In genomic region chr8:85027516-85027855, GRCm38 (mm10) we compare ENCODE assay signal across 8 mouse cellular contexts. TPM values are rescaled to one million over a fixed set of nuclear protein-coding genes. Genes with fewer than 3 reads are reported as not detected.
DNase-seq lines count a peak whose midpoint lies in the region; ATAC-seq lines count a peak whose summit lies in the region.

No protein-coding gene starts in this region.

- no peaks in the 10 kb centered on the region for H3K27me3 ChIP-seq in embryonic facial prominence, embryonic 10.5 days (replicated peaks; ENCODE audit: low read depth, poor library complexity, severe bottlenecking)
- H3K27me3 ChIP-seq in intestine, embryonic 15.5 days (replicated peaks): no peaks in the 10 kb centered on the region
- H3K27me3 ChIP-seq in midbrain, embryonic 14.5 days (ENCODE audit: control insufficient read depth, insufficient read depth, low read length): no peaks in the 10 kb centered on the region

- peak overlapping the region; percentile 82 for H3K4me2 ChIP-seq in intestine, embryonic 15.5 days (replicated peaks)
- peak overlapping the region; percentile 90 for H3K4me2 ChIP-seq in midbrain, embryonic 14.5 days (ENCODE audit: low read length)

- H3K36me3 ChIP-seq in embryonic facial prominence, embryonic 10.5 days (replicated peaks): peaks cover 56% of the 10 kb centered on the region
- H3K36me3 ChIP-seq in intestine, embryonic 15.5 days: peaks cover 20% of the 10 kb centered on the region; the same call in 1 of the 2 replicates
- peaks cover 44% of the 10 kb centered on the region for H3K36me3 ChIP-seq in midbrain, embryonic 14.5 days (ENCODE audit: control insufficient read depth, insufficient read depth, low read length)

- WGBS in embryonic facial prominence, embryonic 10.5 days: 1% methylated on average over 13 of the region's 13 CpGs
- under 1% methylated on average over 13 of the region's 13 CpGs for WGBS in intestine, embryonic 15.5 days
- 1% methylated on average over 13 of the region's 13 CpGs for WGBS in midbrain, embryonic 14.5 days

- peak; percentile 14 for DNase-seq in spleen, adult 12 weeks (ENCODE audit: low spot score)
- no peak for DNase-seq in spleen, postnatal 14 days (ENCODE audit: low spot score in 2 of 2)
- DNase-seq in embryonic facial prominence, embryonic 10.5 days (ENCODE audit: low spot score): no peak
- peak; percentile 32 for DNase-seq in midbrain, embryonic 14.5 days
- no peak for DNase-seq in layer of hippocampus, adult 8-10 months (ENCODE audit: low spot score in 2 of 2)
- no peak for DNase-seq in thymus, postnatal 0 days (ENCODE audit: low spot score)

- peak overlapping the region; percentile 98 for H3K27ac ChIP-seq in embryonic facial prominence, embryonic 10.5 days (replicated peaks)
- H3K27ac ChIP-seq in intestine, embryonic 15.5 days: peak overlapping the region; percentile 92
- peak overlapping the region; percentile 85 for H3K27ac ChIP-seq in midbrain, embryonic 14.5 days (replicated peaks; ENCODE audit: low read depth, low read length)

- H3K4me3 ChIP-seq in embryonic facial prominence, embryonic 10.5 days: peak overlapping the region; percentile 99
- H3K4me3 ChIP-seq in intestine, embryonic 15.5 days (replicated peaks): peak overlapping the region; percentile 95
- peak overlapping the region; percentile 99 for H3K4me3 ChIP-seq in midbrain, embryonic 14.5 days (replicated peaks; ENCODE audit: low read depth, low read length)

- ATAC-seq in intestine, embryonic 15.5 days: no peak
- ATAC-seq in midbrain, embryonic 14.5 days (ENCODE audit: low FRiP score, low TSS enrichment): no peak
- no peak for ATAC-seq in megakaryocyte-erythroid progenitor cell, adult 5-6 weeks (replicated peaks; ENCODE audit: low FRiP score, low TSS enrichment, poor library complexity, severe bottlenecking)

- peak overlapping the region; percentile 99 for H3K9ac ChIP-seq in intestine, embryonic 15.5 days
- H3K9ac ChIP-seq in midbrain, embryonic 14.5 days (replicated peaks; ENCODE audit: low read length): peak overlapping the region; percentile 96

- no peaks in the 10 kb centered on the region for H3K9me3 ChIP-seq in embryonic facial prominence, embryonic 10.5 days
- H3K9me3 ChIP-seq in intestine, embryonic 15.5 days: no peaks in the 10 kb centered on the region
- no peaks in the 10 kb centered on the region for H3K9me3 ChIP-seq in midbrain, embryonic 14.5 days (ENCODE audit: control insufficient read depth, low read length)

- peaks cover 42% of the 10 kb centered on the region for H3K4me1 ChIP-seq in embryonic facial prominence, embryonic 10.5 days
- H3K4me1 ChIP-seq in intestine, embryonic 15.5 days (replicated peaks): peaks cover 30% of the 10 kb centered on the region
- peaks cover 36% of the 10 kb centered on the region for H3K4me1 ChIP-seq in midbrain, embryonic 14.5 days (ENCODE audit: control insufficient read depth, insufficient read depth, low read length)

RNA-seq across cellular contexts. Expression of gene Trir, which starts 0.9 kb away (rescaled TPM):
- 154 and 157 TPM in 2 replicates for polyA plus RNA-seq in embryonic facial prominence, embryonic 10.5 days (2016; fragmentation: Nextera tagmentation; extraction: Ambion mirVana)
- 110 and 113 TPM in 2 replicates for polyA plus RNA-seq in intestine, embryonic 15.5 days (2015; fragmentation: Nextera tagmentation; extraction: Ambion mirVana)
- polyA plus RNA-seq in midbrain, embryonic 14.5 days (2014; fragmentation: Nextera tagmentation; extraction: Ambion mirVana): 157 and 191 TPM in 2 replicates
- 100 to 1,000 TPM; 105 to 121 (median 116) TPM for total RNA-seq in layer of hippocampus, adult 8-10 months (2022)
- total RNA-seq in megakaryocyte-erythroid progenitor cell, adult 5-6 weeks (2014; fragmentation: Nextera tagmentation): 137 and 159 TPM in 2 replicates
- total RNA-seq in megakaryocyte-erythroid progenitor cell, adult 5-6 weeks (2017): 342 and 455 TPM in 2 replicates
- polyA plus RNA-seq in thymus, postnatal 0 days (2015; fragmentation: Nextera tagmentation; extraction: Ambion mirVana): 172 and 191 TPM in 2 replicates

RNA-seq across cellular contexts. Expression of gene Asna1, which starts 2.4 kb away (rescaled TPM):
- 157 TPM in 2 replicates for polyA plus RNA-seq in embryonic facial prominence, embryonic 10.5 days (2016; fragmentation: Nextera tagmentation; extraction: Ambion mirVana)
- polyA plus RNA-seq in intestine, embryonic 15.5 days (2015; fragmentation: Nextera tagmentation; extraction: Ambion mirVana): 125 and 130 TPM in 2 replicates
- 130 and 155 TPM in 2 replicates for polyA plus RNA-seq in midbrain, embryonic 14.5 days (2014; fragmentation: Nextera tagmentation; extraction: Ambion mirVana)
- total RNA-seq in layer of hippocampus, adult 8-10 months (2022): 100 to 1,000 TPM; 118 to 124 (median 122) TPM
- 77.3 and 82.3 TPM in 2 replicates for total RNA-seq in megakaryocyte-erythroid progenitor cell, adult 5-6 weeks (2014; fragmentation: Nextera tagmentation)
- total RNA-seq in megakaryocyte-erythroid progenitor cell, adult 5-6 weeks (2017): 48.6 and 73.5 TPM in 2 replicates
- polyA plus RNA-seq in thymus, postnatal 0 days (2015; fragmentation: Nextera tagmentation; extraction: Ambion mirVana): 90.7 and 95.8 TPM in 2 replicates

RNA-seq across cellular contexts. Expression of gene Tnpo2, which starts 9.2 kb away (rescaled TPM):
- polyA plus RNA-seq in embryonic facial prominence, embryonic 10.5 days (2016; fragmentation: Nextera tagmentation; extraction: Ambion mirVana): 31.2 and 31.5 TPM in 2 replicates
- polyA plus RNA-seq in intestine, embryonic 15.5 days (2015; fragmentation: Nextera tagmentation; extraction: Ambion mirVana): 28.1 and 29.4 TPM in 2 replicates
- 32.0 and 41.0 TPM in 2 replicates for polyA plus RNA-seq in midbrain, embryonic 14.5 days (2014; fragmentation: Nextera tagmentation; extraction: Ambion mirVana)
- 100 to 1,000 TPM; 146 to 188 (median 162) TPM for total RNA-seq in layer of hippocampus, adult 8-10 months (2022)
- total RNA-seq in megakaryocyte-erythroid progenitor cell, adult 5-6 weeks (2014; fragmentation: Nextera tagmentation): 42.2 and 68.5 TPM in 2 replicates
- 20.3 and 28.3 TPM in 2 replicates for total RNA-seq in megakaryocyte-erythroid progenitor cell, adult 5-6 weeks (2017)
- polyA plus RNA-seq in thymus, postnatal 0 days (2015; fragmentation: Nextera tagmentation; extraction: Ambion mirVana): 27.4 and 29.0 TPM in 2 replicates

RNA-seq across cellular contexts. Expression of gene Best2, which starts 13.2 kb away (rescaled TPM):
- polyA plus RNA-seq in embryonic facial prominence, embryonic 10.5 days (2016; fragmentation: Nextera tagmentation; extraction: Ambion mirVana): 0.08 TPM in 1 of 2 replicates, not detected in the other
- 0.14 and 0.76 TPM in 2 replicates for polyA plus RNA-seq in intestine, embryonic 15.5 days (2015; fragmentation: Nextera tagmentation; extraction: Ambion mirVana)
- not detected in 2 replicates for polyA plus RNA-seq in midbrain, embryonic 14.5 days (2014; fragmentation: Nextera tagmentation; extraction: Ambion mirVana)
- total RNA-seq in layer of hippocampus, adult 8-10 months (2022): not detected
- not detected in 2 replicates for total RNA-seq in megakaryocyte-erythroid progenitor cell, adult 5-6 weeks (2014; fragmentation: Nextera tagmentation)
- total RNA-seq in megakaryocyte-erythroid progenitor cell, adult 5-6 weeks (2017): not detected in 2 replicates
- polyA plus RNA-seq in thymus, postnatal 0 days (2015; fragmentation: Nextera tagmentation; extraction: Ambion mirVana): 0.12 TPM in 1 of 2 replicates, not detected in the other

RNA-seq across cellular contexts. Expression of gene Fbxw9, which starts 32.4 kb away (rescaled TPM):
- polyA plus RNA-seq in embryonic facial prominence, embryonic 10.5 days (2016; fragmentation: Nextera tagmentation; extraction: Ambion mirVana): 21.4 and 25.1 TPM in 2 replicates
- polyA plus RNA-seq in intestine, embryonic 15.5 days (2015; fragmentation: Nextera tagmentation; extraction: Ambion mirVana): 25.2 and 27.4 TPM in 2 replicates
- 65.0 and 80.9 TPM in 2 replicates for polyA plus RNA-seq in midbrain, embryonic 14.5 days (2014; fragmentation: Nextera tagmentation; extraction: Ambion mirVana)
- 10 to 100 TPM; 18.1 to 24.4 (median 23.6) TPM for total RNA-seq in layer of hippocampus, adult 8-10 months (2022)
- total RNA-seq in megakaryocyte-erythroid progenitor cell, adult 5-6 weeks (2014; fragmentation: Nextera tagmentation): 11.0 and 21.1 TPM in 2 replicates
- total RNA-seq in megakaryocyte-erythroid progenitor cell, adult 5-6 weeks (2017): 1.4 and 5.8 TPM in 2 replicates
- 15.0 and 18.0 TPM in 2 replicates for polyA plus RNA-seq in thymus, postnatal 0 days (2015; fragmentation: Nextera tagmentation; extraction: Ambion mirVana)

Comparison
In these comparisons a context has a peak if more than half of its experiments do, and no peak if none do; other contexts are left out.
1. DNase-seq: peak in spleen, adult 12 weeks (single experiment) and midbrain, embryonic 14.5 days (single experiment); none in spleen, postnatal 14 days (0 of 2), embryonic facial prominence, embryonic 10.5 days (single experiment), layer of hippocampus, adult 8-10 months (0 of 2) and thymus, postnatal 0 days (single experiment).
2. Peak in every context shown above with its lines, with median percentiles within 50 percentile points of each other: H3K27ac ChIP-seq and H3K4me3 ChIP-seq.